Mouse (Mus musculus): Measurements from ENCODE around the gene Asb5. TPM values are rescaled to one million over a fixed set of nuclear protein-coding genes. Genes with fewer than 3 reads are reported as not detected.
A peak's percentile ranks its signal among the peaks of the same experiment; 100 is the strongest.

The Asb5 gene
- polyA plus RNA-seq, 1 experiment from 2014 or later: 6.2 TPM

DNA sequence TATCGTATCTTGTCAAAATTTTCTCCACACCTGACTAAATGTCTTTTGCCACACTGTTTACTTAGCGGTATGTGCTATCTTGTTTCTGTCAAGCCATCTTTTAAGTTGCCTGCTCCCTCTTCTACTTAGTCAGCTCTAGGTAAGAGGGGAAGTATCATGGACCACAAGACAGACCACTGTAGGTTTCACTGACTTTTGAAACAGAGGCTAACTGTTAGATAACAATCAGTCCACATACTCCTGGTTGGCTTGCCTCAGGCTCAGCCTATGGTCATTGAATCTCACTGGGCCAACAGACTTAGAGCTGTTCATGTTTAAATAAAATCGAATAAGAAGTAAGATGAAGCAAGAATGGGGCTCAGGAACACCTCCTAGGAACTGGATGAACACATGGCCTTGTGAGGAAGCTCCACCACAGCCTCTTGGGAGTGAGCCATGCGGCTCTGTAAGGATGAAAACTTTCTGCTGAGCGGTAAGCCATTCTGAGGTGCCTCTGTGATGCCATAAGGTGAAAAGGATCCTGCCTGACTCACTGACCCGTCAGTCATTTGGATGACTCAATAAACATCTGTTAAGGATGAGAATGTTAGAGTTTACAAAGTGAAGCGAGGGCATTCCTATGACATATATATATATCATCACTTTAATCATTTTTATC, 36.4 kb downstream of the Asb5 start:
- no peak overlapping the region for H3K4me3 ChIP-seq (ENCODE audit: low read length)
- no peaks in the 10 kb centered on the region for H3K9me3 ChIP-seq (ENCODE audit: control insufficient read depth, low read length)
- no peaks in the 10 kb centered on the region for H3K4me1 ChIP-seq (ENCODE audit: control insufficient read depth, insufficient read depth, low read depth, low read length)
- no peak overlapping the region for H3K4me2 ChIP-seq (ENCODE audit: low read length)
- no peaks in the 10 kb centered on the region for H3K36me3 ChIP-seq (ENCODE audit: control insufficient read depth, insufficient read depth, low read length)
- H3K27ac ChIP-seq (ENCODE audit: low read depth, low read length): no peak overlapping the region
- no peak overlapping the region for H3K9ac ChIP-seq (ENCODE audit: low read depth, low read length)
- no peaks in the 10 kb centered on the region for H3K27me3 ChIP-seq (replicated peaks; ENCODE audit: control insufficient read depth, insufficient read depth, low read length)
- WGBS: 91% methylated on average over 7 of the region's 7 CpGs
- ATAC-seq: no peak

DNA sequence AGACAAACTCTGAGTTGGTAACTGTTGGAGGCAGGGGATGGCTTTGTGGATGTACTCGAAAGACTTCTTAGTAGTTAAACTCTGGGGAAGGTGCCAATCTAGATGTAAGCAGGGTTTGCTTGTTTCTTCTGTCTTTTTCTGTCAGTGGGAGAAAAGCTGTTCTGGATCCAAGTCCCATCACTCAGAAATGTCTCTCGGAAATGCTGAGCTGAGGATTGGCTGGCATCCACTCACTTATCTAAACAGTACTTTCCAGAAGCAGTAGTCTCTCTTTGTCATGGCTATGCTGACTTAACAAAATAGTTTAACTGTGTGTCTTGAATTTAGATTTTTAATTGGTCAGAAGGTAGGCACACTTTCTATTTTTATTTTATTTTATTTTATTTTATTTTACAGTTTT, 37.8 kb downstream of the Asb5 start:
- Histone ChIP-seq H3K36me3 (ENCODE audit: control insufficient read depth, insufficient read depth, low read length) (no peaks in the 10 kb centered on the region), H3K4me2 (ENCODE audit: low read length) (no peak overlapping the region), H3K4me1 (ENCODE audit: control insufficient read depth, insufficient read depth, low read depth, low read length) (no peaks in the 10 kb centered on the region), H3K4me3 (ENCODE audit: low read length) (no peak overlapping the region), H3K27ac (ENCODE audit: low read depth, low read length) (no peak overlapping the region), H3K9ac (ENCODE audit: low read depth, low read length) (no peak overlapping the region), H3K27me3 (replicated peaks; ENCODE audit: control insufficient read depth, insufficient read depth, low read length) (no peaks in the 10 kb centered on the region), H3K9me3 (ENCODE audit: control insufficient read depth, low read length) (no peaks in the 10 kb centered on the region)
- ATAC-seq: no peak
- 63% methylated on average over 2 of the region's 2 CpGs for WGBS

DNA sequence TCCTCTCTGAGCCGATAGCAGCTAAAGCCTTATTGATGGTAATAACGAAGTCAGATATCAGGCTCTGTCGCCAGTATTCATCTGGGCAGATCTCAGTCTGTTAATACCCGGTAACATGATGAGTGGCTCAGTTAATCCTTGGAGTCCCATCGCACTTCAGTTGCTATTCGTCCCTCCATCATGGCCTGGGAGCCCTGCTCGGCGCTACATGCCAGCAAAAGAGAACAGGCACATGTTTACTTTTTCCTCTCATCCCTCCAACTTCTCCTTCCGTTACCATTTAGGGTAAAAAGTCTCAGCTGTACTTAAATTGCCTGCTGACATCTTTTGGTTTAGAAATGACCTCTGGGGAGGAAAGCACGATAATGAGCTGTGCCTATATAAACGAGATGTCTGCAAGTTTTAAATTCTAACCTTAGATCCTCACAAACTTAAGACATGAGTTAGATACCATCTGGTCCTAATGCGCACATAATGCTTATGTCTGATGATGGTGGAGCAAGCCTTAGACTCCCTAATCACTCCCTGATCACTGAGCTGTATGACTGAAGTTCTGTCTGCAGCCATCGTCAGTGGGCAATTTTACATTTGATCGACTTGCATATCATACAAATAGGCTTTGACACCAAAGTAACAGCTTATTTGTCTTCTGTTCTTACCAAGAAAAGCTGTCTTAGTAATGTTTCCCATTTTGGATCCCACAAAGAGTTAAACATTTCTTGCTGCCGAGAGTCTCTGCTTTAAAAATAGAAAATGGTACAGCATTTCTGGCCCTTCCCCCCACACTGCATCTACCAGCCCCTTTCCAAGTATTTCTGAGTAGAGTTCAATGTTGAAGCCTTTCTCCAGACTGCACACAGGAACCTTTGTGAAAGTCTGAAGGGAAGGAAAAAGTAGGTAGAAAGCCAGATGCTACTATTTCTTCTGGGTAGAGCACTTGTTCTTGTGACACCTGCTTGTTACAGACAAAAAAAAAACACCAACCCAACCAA, 41.5 kb downstream of the Asb5 start:
- H3K27me3 ChIP-seq (replicated peaks; ENCODE audit: control insufficient read depth, insufficient read depth, low read length): no peaks in the 10 kb centered on the region
- no peaks in the 10 kb centered on the region for H3K9me3 ChIP-seq (ENCODE audit: control insufficient read depth, low read length)
- ATAC-seq: no peak
- WGBS: 66% methylated on average over 15 of the region's 15 CpGs
- no peak overlapping the region for H3K4me2 ChIP-seq (ENCODE audit: low read length)
- no peak overlapping the region for H3K27ac ChIP-seq (ENCODE audit: low read depth, low read length)
- no peaks in the 10 kb centered on the region for H3K4me1 ChIP-seq (ENCODE audit: control insufficient read depth, insufficient read depth, low read depth, low read length)
- H3K4me3 ChIP-seq (ENCODE audit: low read length): no peak overlapping the region
- H3K36me3 ChIP-seq (ENCODE audit: control insufficient read depth, insufficient read depth, low read length): no peaks in the 10 kb centered on the region
- no peak overlapping the region for H3K9ac ChIP-seq (ENCODE audit: low read depth, low read length)

DNA sequence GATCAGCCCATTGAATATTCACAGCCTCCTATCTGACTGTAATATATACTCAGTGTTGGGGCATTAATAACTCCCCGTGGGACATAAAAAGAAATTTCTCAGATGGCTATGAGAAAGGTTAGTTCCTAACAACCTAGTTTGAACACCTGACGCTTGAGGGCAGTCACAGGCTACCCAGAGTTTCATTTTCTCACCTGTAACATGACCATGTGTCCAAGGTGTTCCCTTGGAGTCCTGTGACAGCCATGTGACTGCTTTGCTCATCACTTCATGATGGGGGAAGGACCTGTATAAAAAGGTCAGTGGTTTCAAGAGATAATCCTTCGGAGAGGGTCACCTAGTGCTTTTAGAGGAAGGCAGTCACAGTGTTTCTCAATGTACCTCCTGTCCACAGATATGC, 52.1 kb downstream of the Asb5 start:
- Histone ChIP-seq H3K4me3 (ENCODE audit: low read length) (no peak overlapping the region), H3K9me3 (ENCODE audit: control insufficient read depth, low read length) (no peaks in the 10 kb centered on the region), H3K36me3 (ENCODE audit: control insufficient read depth, insufficient read depth, low read length) (no peaks in the 10 kb centered on the region), H3K9ac (ENCODE audit: low read depth, low read length) (no peak overlapping the region), H3K4me1 (ENCODE audit: control insufficient read depth, insufficient read depth, low read depth, low read length) (no peaks in the 10 kb centered on the region), H3K27me3 (replicated peaks; ENCODE audit: control insufficient read depth, insufficient read depth, low read length) (no peaks in the 10 kb centered on the region), H3K4me2 (ENCODE audit: low read length) (no peak overlapping the region), H3K27ac (ENCODE audit: low read depth, low read length) (no peak overlapping the region)
- ATAC-seq: no peak
- 90% methylated on average over 3 of the region's 3 CpGs for WGBS

DNA sequence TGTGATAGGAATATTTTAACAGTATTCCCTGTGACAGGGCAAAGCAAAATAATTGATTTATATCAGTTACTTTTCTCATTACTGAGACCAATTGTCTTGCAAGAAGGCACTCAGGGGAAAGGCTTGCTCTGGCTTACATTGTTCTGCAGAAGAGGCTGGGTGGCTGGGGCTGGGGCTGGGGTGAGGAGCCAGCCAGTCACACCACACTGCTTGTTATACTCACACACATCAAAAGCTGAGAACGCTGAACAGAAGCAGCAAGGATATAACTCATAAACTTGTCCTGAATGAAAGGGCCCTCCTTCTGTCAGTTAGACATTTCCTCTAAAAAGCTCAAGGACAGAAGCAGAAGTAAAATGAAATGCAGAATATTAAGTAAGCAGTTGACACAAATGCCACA, 53.5 kb downstream of the Asb5 start:
- Histone ChIP-seq H3K9ac (ENCODE audit: low read depth, low read length) (no peak overlapping the region), H3K27me3 (replicated peaks; ENCODE audit: control insufficient read depth, insufficient read depth, low read length) (no peaks in the 10 kb centered on the region), H3K4me3 (ENCODE audit: low read length) (no peak overlapping the region), H3K27ac (ENCODE audit: low read depth, low read length) (no peak overlapping the region), H3K4me1 (ENCODE audit: control insufficient read depth, insufficient read depth, low read depth, low read length) (no peaks in the 10 kb centered on the region), H3K36me3 (ENCODE audit: control insufficient read depth, insufficient read depth, low read length) (no peaks in the 10 kb centered on the region), H3K4me2 (ENCODE audit: low read length) (no peak overlapping the region), H3K9me3 (ENCODE audit: control insufficient read depth, low read length) (no peaks in the 10 kb centered on the region)
- WGBS: 57% methylated on average over 1 of the region's 1 CpGs
- no peak for ATAC-seq

DNA sequence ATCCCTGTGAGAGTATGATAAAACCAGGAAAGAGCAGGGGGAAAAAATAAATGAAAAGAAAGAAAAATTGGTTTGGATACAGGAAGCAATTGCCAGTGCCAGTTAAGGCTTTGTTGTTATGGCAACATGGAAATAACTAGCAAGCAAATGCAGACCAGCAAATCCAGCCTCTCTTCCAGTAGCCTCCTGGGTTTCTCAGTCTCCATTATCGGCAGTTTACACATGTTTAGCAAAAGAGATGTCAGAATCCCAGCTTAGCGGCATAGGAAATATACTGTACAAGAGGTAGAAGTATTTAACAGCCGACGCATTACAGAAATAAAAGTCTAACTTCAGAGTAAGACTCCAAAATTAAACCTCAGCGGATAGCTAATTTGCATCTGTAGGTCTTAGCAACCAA, 65.3 kb downstream of the Asb5 start:
- Histone ChIP-seq H3K27ac (ENCODE audit: low read depth, low read length) (no peak overlapping the region; the same call in 1 of the 2 replicates), H3K36me3 (ENCODE audit: control insufficient read depth, insufficient read depth, low read length) (no peaks in the 10 kb centered on the region), H3K27me3 (replicated peaks; ENCODE audit: control insufficient read depth, insufficient read depth, low read length) (no peaks in the 10 kb centered on the region), H3K4me3 (ENCODE audit: low read length) (no peak overlapping the region), H3K4me2 (ENCODE audit: low read length) (no peak overlapping the region), H3K9me3 (ENCODE audit: control insufficient read depth, low read length) (no peaks in the 10 kb centered on the region), H3K9ac (ENCODE audit: low read depth, low read length) (no peak overlapping the region), H3K4me1 (ENCODE audit: control insufficient read depth, insufficient read depth, low read depth, low read length) (no peaks in the 10 kb centered on the region)
- 71% methylated on average over 5 of the region's 5 CpGs for WGBS
- peak; percentile 53 for ATAC-seq

DNA sequence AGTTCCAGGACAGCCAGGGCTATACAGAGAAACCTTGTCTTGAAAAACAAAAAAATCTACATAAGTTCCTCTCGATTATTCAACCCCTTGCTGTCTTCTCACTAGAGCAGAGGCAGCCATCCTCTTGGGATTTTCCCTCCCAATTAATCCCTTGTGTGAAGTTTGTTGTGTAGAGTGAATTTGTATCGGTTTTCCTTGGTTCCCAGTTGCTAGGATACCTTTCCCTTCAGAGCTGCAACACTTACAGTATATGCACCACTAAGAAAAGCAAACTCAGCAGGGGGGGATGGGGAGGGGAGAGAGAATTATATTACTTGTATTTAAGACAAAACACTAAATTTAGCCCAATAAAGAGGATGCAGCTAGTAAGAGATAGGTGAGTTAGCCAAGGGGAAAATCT, 66.7 kb downstream of the Asb5 start:
- peaks cover 6% of the 10 kb centered on the region for H3K4me1 ChIP-seq (ENCODE audit: control insufficient read depth, insufficient read depth, low read depth, low read length)
- H3K9me3 ChIP-seq (ENCODE audit: control insufficient read depth, low read length): no peaks in the 10 kb centered on the region
- H3K27me3 ChIP-seq (replicated peaks; ENCODE audit: control insufficient read depth, insufficient read depth, low read length): no peaks in the 10 kb centered on the region
- no peak overlapping the region for H3K9ac ChIP-seq (ENCODE audit: low read depth, low read length)
- H3K4me3 ChIP-seq (ENCODE audit: low read length): no peak overlapping the region
- no peaks in the 10 kb centered on the region for H3K36me3 ChIP-seq (ENCODE audit: control insufficient read depth, insufficient read depth, low read length)
- 0 out of 2 replicates have a peak, but pooled peaks have one; percentile 28 for ATAC-seq
- no peak overlapping the region for H3K4me2 ChIP-seq (ENCODE audit: low read length)
- WGBS: 32% methylated on average over 2 of the region's 2 CpGs
- no peak overlapping the region for H3K27ac ChIP-seq (ENCODE audit: low read depth, low read length)

DNA sequence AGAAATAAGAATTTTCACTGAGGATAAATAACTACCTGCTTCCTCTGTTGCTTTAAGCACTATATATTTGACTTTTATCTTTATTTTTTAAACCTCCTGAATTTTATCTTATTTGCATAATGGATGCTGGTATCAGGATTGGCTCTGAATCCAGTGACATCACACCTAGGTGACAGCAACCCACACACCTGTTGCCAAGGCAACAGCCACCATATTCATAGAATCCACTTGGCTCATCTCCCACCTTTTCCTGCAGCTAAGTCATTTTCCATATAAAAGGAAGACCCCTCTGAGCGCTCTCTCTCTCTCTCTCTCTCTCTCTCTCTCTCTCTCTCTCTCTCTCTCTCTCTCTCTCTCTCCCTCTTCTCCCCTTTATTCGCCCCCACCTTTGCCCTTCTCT, 67.6 kb downstream of the Asb5 start:
- Histone ChIP-seq H3K27ac (ENCODE audit: low read depth, low read length) (no peak overlapping the region), H3K9me3 (ENCODE audit: control insufficient read depth, low read length) (no peaks in the 10 kb centered on the region), H3K27me3 (replicated peaks; ENCODE audit: control insufficient read depth, insufficient read depth, low read length) (no peaks in the 10 kb centered on the region), H3K9ac (ENCODE audit: low read depth, low read length) (no peak overlapping the region), H3K4me2 (ENCODE audit: low read length) (no peak overlapping the region), H3K4me1 (ENCODE audit: control insufficient read depth, insufficient read depth, low read depth, low read length) (peaks cover 6% of the 10 kb centered on the region), H3K4me3 (ENCODE audit: low read length) (no peak overlapping the region), H3K36me3 (ENCODE audit: control insufficient read depth, insufficient read depth, low read length) (no peaks in the 10 kb centered on the region)
- WGBS: 78% methylated on average over 2 of the region's 2 CpGs
- ATAC-seq: no peak

DNA sequence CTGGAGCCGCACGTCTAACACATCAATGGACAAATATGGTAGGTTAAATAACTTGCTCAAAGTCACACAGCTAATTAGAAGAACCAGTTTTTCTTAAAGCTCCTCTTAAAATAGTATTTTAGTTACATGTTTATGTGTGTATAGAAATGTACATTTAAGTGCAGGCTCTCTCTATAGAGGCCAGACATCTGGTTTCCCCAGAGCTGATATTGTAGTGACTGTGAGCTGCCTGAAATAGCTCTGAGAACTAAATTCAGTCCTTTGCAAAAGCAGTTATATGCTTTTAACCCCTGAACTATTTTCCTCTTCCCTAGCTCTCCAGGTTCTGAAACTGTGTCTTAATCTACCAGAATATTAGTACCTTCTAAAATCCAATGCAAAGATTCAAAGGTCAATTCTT, 68.0 kb downstream of the Asb5 start:
- Histone ChIP-seq H3K9me3 (ENCODE audit: control insufficient read depth, low read length) (no peaks in the 10 kb centered on the region), H3K27ac (ENCODE audit: low read depth, low read length) (no peak overlapping the region), H3K4me3 (ENCODE audit: low read length) (no peak overlapping the region), H3K9ac (ENCODE audit: low read depth, low read length) (no peak overlapping the region), H3K4me1 (ENCODE audit: control insufficient read depth, insufficient read depth, low read depth, low read length) (peaks cover 6% of the 10 kb centered on the region), H3K36me3 (ENCODE audit: control insufficient read depth, insufficient read depth, low read length) (no peaks in the 10 kb centered on the region), H3K4me2 (ENCODE audit: low read length) (no peak overlapping the region), H3K27me3 (replicated peaks; ENCODE audit: control insufficient read depth, insufficient read depth, low read length) (no peaks in the 10 kb centered on the region)
- ATAC-seq: no peak
- WGBS: 85% methylated on average over 2 of the region's 2 CpGs

Data from hindbrain, embryonic 16.5 days (tissue).